In genomic region chr14:21567293-21567984, GRCm38 (mm10) we compare ENCODE assay signal across 20 mouse cellular contexts.
DNase-seq lines count a peak whose midpoint lies in the region; ATAC-seq lines count a peak whose summit lies in the region.
"Had no signal": no experiment of that assay in that cellular context is flagged by ENCODE, and none has a peak within 500 bp of the region (broad histone marks: within the 10 kb centered on the region; RNA-seq: fewer than 3 reads in every experiment).

No protein-coding gene starts in this region.

- no peaks in the 10 kb centered on the region for H3K9me3 ChIP-seq in forebrain, embryonic 16.5 days (ENCODE audit: control insufficient read depth, low read length)
- no peaks in the 10 kb centered on the region for H3K9me3 ChIP-seq in forebrain, embryonic 12.5 days
- H3K9me3 ChIP-seq in midbrain, embryonic 16.5 days (replicated peaks; ENCODE audit: control insufficient read depth, low read length, poor library complexity, severe bottlenecking) = no peaks in the 10 kb centered on the region
- no peaks in the 10 kb centered on the region for H3K9me3 ChIP-seq in midbrain, embryonic 13.5 days
- no peaks in the 10 kb centered on the region for H3K9me3 ChIP-seq in intestine, embryonic 16.5 days (ENCODE audit: control insufficient read depth, low read length)
- H3K9me3 ChIP-seq: embryonic facial prominence, embryonic 12.5 days; G1E; heart, embryonic 12.5 days; hindbrain, embryonic 10.5 days had no signal

- WGBS in forebrain, embryonic 16.5 days = 85% methylated on average over 7 of the region's 7 CpGs
- 93% methylated on average over 7 of the region's 7 CpGs for WGBS in forebrain, embryonic 12.5 days
- 93% methylated on average over 7 of the region's 7 CpGs for WGBS in midbrain, embryonic 16.5 days
- 92% methylated on average over 7 of the region's 7 CpGs for WGBS in midbrain, embryonic 13.5 days
- WGBS in intestine, embryonic 16.5 days = 88% methylated on average over 7 of the region's 7 CpGs

- no peak overlapping the region for H3K4me2 ChIP-seq in forebrain, embryonic 16.5 days (ENCODE audit: low read length)
- no peak overlapping the region for H3K4me2 ChIP-seq in forebrain, embryonic 12.5 days
- no peak overlapping the region for H3K4me2 ChIP-seq in midbrain, embryonic 16.5 days (ENCODE audit: low read length)
- H3K4me2 ChIP-seq in midbrain, embryonic 13.5 days (replicated peaks) = no peak overlapping the region
- H3K4me2 ChIP-seq in intestine, embryonic 16.5 days (ENCODE audit: low read depth, low read length) = no peak overlapping the region
- H3K4me2 ChIP-seq: embryonic facial prominence, embryonic 12.5 days; heart, embryonic 12.5 days; hindbrain, embryonic 14.5 days had no signal

- no peak overlapping the region for H3K9ac ChIP-seq in forebrain, embryonic 16.5 days (replicated peaks; ENCODE audit: low read depth, low read length)
- no peak overlapping the region for H3K9ac ChIP-seq in forebrain, embryonic 12.5 days
- no peak overlapping the region for H3K9ac ChIP-seq in midbrain, embryonic 16.5 days (ENCODE audit: low read depth, low read length)
- no peak overlapping the region for H3K9ac ChIP-seq in midbrain, embryonic 13.5 days (replicated peaks)
- no peak overlapping the region for H3K9ac ChIP-seq in intestine, embryonic 16.5 days (ENCODE audit: low read depth, low read length)
- H3K9ac ChIP-seq: embryonic facial prominence, embryonic 12.5 days; forebrain, postnatal 0 days; heart, embryonic 12.5 days; hindbrain, embryonic 14.5 days had no signal

- 0 out of 2 replicates have a peak overlapping the region, but pooled peaks have one; percentile 23 for H3K27ac ChIP-seq in forebrain, embryonic 16.5 days (ENCODE audit: low read length)
- no peak overlapping the region for H3K27ac ChIP-seq in forebrain, embryonic 12.5 days
- peak overlapping the region; percentile 14; the same call in 1 of the 2 replicates for H3K27ac ChIP-seq in midbrain, embryonic 16.5 days (ENCODE audit: low read length)
- no peak overlapping the region for H3K27ac ChIP-seq in midbrain, embryonic 13.5 days
- H3K27ac ChIP-seq in intestine, embryonic 16.5 days (ENCODE audit: low read length) = 0 out of 2 replicates have a peak overlapping the region, but pooled peaks have one; percentile 38
- H3K27ac ChIP-seq: embryonic facial prominence, embryonic 12.5 days; hindbrain, embryonic 10.5 days; hindbrain, embryonic 14.5 days had no signal

- peaks cover 26% of the 10 kb centered on the region for H3K4me1 ChIP-seq in forebrain, embryonic 16.5 days (replicated peaks; ENCODE audit: control insufficient read depth, insufficient read depth, low read length)
- H3K4me1 ChIP-seq in forebrain, embryonic 12.5 days = peaks cover 40% of the 10 kb centered on the region
- H3K4me1 ChIP-seq in midbrain, embryonic 16.5 days (ENCODE audit: control insufficient read depth, insufficient read depth, low read length) = peaks cover 24% of the 10 kb centered on the region
- H3K4me1 ChIP-seq in midbrain, embryonic 13.5 days (replicated peaks) = peaks cover 42% of the 10 kb centered on the region
- peaks cover 17% of the 10 kb centered on the region for H3K4me1 ChIP-seq in intestine, embryonic 16.5 days (ENCODE audit: control insufficient read depth, insufficient read depth, low read length)

- H3K4me3 ChIP-seq in forebrain, embryonic 16.5 days (replicated peaks; ENCODE audit: low read length) = no peak overlapping the region
- H3K4me3 ChIP-seq in forebrain, embryonic 12.5 days (replicated peaks) = no peak overlapping the region
- H3K4me3 ChIP-seq in midbrain, embryonic 16.5 days (ENCODE audit: low read depth, low read length) = no peak overlapping the region
- H3K4me3 ChIP-seq in midbrain, embryonic 13.5 days (replicated peaks) = no peak overlapping the region
- no peak overlapping the region for H3K4me3 ChIP-seq in intestine, embryonic 16.5 days (ENCODE audit: low read length)
- H3K4me3 ChIP-seq: embryonic facial prominence, embryonic 12.5 days; heart, embryonic 12.5 days; hindbrain, embryonic 10.5 days had no signal

- no peaks in the 10 kb centered on the region for H3K27me3 ChIP-seq in forebrain, embryonic 16.5 days (replicated peaks; ENCODE audit: control insufficient read depth, insufficient read depth, low read length)
- H3K27me3 ChIP-seq in forebrain, embryonic 12.5 days = no peaks in the 10 kb centered on the region
- H3K27me3 ChIP-seq in midbrain, embryonic 16.5 days (ENCODE audit: control insufficient read depth, insufficient read depth, low read depth, low read length) = no peaks in the 10 kb centered on the region
- H3K27me3 ChIP-seq in midbrain, embryonic 13.5 days = no peaks in the 10 kb centered on the region
- no peaks in the 10 kb centered on the region for H3K27me3 ChIP-seq in intestine, embryonic 16.5 days (replicated peaks; ENCODE audit: control insufficient read depth, insufficient read depth, low read length)
- H3K27me3 ChIP-seq: embryonic facial prominence, embryonic 12.5 days; heart, embryonic 12.5 days had no signal

- DNase-seq in kidney, adult 9 months = no peak
- DNase-seq: adrenal gland, adult 8-10 months; adrenal gland, postnatal 36 days; B cell, adult 2 months; cerebellum, adult 8-10 months; cerebellum, postnatal 25 days; forebrain, postnatal 0 days; gastrocnemius, postnatal 10 days; kidney, adult 11 months had no signal

- no peak for ATAC-seq in forebrain, embryonic 16.5 days
- ATAC-seq in forebrain, embryonic 12.5 days (ENCODE audit: low FRiP score) = no peak
- no peak for ATAC-seq in midbrain, embryonic 16.5 days
- ATAC-seq in midbrain, embryonic 13.5 days = no peak
- ATAC-seq in intestine, embryonic 16.5 days = peak; percentile 82
- ATAC-seq: CD4-positive, CD25-positive, alpha-beta regulatory T cell, adult 4 months; forebrain, postnatal 0 days had no signal

- no peaks in the 10 kb centered on the region for H3K36me3 ChIP-seq in forebrain, embryonic 16.5 days (ENCODE audit: control insufficient read depth, insufficient read depth)
- H3K36me3 ChIP-seq in forebrain, embryonic 12.5 days (replicated peaks) = no peaks in the 10 kb centered on the region
- H3K36me3 ChIP-seq in midbrain, embryonic 16.5 days (ENCODE audit: control insufficient read depth, insufficient read depth, low read length) = no peaks in the 10 kb centered on the region
- H3K36me3 ChIP-seq in midbrain, embryonic 13.5 days = no peaks in the 10 kb centered on the region
- no peaks in the 10 kb centered on the region for H3K36me3 ChIP-seq in intestine, embryonic 16.5 days (ENCODE audit: control insufficient read depth, insufficient read depth, low read length)
- H3K36me3 ChIP-seq: embryonic facial prominence, embryonic 12.5 days; heart, embryonic 12.5 days; hindbrain, embryonic 10.5 days had no signal

Comparison
In these comparisons a context has a peak if more than half of its experiments do, and no peak if none do; other contexts are left out.
1. H3K27ac ChIP-seq: peak in forebrain, embryonic 16.5 days (single experiment), midbrain, embryonic 16.5 days (single experiment) and intestine, embryonic 16.5 days (single experiment); none in forebrain, embryonic 12.5 days (single experiment) and midbrain, embryonic 13.5 days (single experiment).